Mouse (Mus musculus) lung, embryonic 16.5 days (tissue): ENCODE data around the gene Pkdcc. TPM values are rescaled to one million over a fixed set of nuclear protein-coding genes. Genes with fewer than 3 reads are reported as not detected.
A peak's percentile ranks its signal among the peaks of the same experiment; 100 is the strongest.

Experiments used
- ATAC-seq: fragments of 200-750 bp; cut with Nextera tagmentation; 2 replicates; pipeline ENCODE4 v1.8.0; 2017; ENCODE audit warnings: low read depth, mild to moderate bottlenecking, moderate library complexity
- H3K27ac ChIP-seq: fragments of 300-500 bp; sonication (generic); 2 replicates; pipeline ENCODE4 v1.5.1; 2014; ENCODE audit warnings: mild to moderate bottlenecking, control low read depth, low read length
- H3K27me3 ChIP-seq: fragments of 300-500 bp; sonication (generic); 2 replicates; pipeline ENCODE4 v1.6.1; 2014; ENCODE audit warnings: low read depth, low read length, mixed read lengths; ENCODE audit not compliant: control insufficient read depth, insufficient read depth
- H3K36me3 ChIP-seq: fragments of 300-500 bp; sonication (generic); 2 replicates; pipeline ENCODE4 v1.6.1; 2014; ENCODE audit warnings: low read length; ENCODE audit not compliant: control insufficient read depth, insufficient read depth
- H3K4me1 ChIP-seq: fragments of 300-500 bp; sonication (generic); replicated peaks from 2 replicates; pipeline ENCODE4 v1.6.1; 2014; ENCODE audit warnings: low read length, mixed read lengths; ENCODE audit not compliant: control insufficient read depth, insufficient read depth
- H3K4me2 ChIP-seq: fragments of 300-500 bp; sonication (generic); 2 replicates; pipeline ENCODE4 v1.6.1; 2014; ENCODE audit warnings: low read depth, low read length, control low read depth
- H3K4me3 ChIP-seq: fragments of 300-500 bp; sonication (generic); 2 replicates; pipeline ENCODE4 v1.5.1; 2014; ENCODE audit warnings: mild to moderate bottlenecking, low read length, control low read depth
- H3K9ac ChIP-seq: fragments of 300-500 bp; sonication (generic); 2 replicates; pipeline ENCODE4 v1.6.1; 2014; ENCODE audit warnings: low read length, control low read depth
- H3K9me3 ChIP-seq: fragments of 300-500 bp; sonication (generic); 2 replicates; pipeline ENCODE4 v1.6.1; 2016; ENCODE audit warnings: low read length; ENCODE audit not compliant: control insufficient read depth
- WGBS: fragments of 180-500 bp; shearing (Covaris S2); extraction: QIAGEN DNeasy Blood & Tissue Kit; methylation state at CpG from one replicate; pipeline ENCODE4 v1.1.7; 2014; 5-methylcytosine and 5-hydroxymethylcytosine counted together
- polyA plus RNA-seq: library from polyadenylated mRNA; unstranded; fragments of >200 nt; fragmentation: Nextera tagmentation; extraction: Ambion mirVana; gene quantifications from 2 replicates; pipeline ENCODE4 v1.2.1, GENCODE M21; 2015

Pkdcc gene
- polyA plus RNA-seq, 1 experiment from 2014 or later = 9.2 TPM

DNA sequence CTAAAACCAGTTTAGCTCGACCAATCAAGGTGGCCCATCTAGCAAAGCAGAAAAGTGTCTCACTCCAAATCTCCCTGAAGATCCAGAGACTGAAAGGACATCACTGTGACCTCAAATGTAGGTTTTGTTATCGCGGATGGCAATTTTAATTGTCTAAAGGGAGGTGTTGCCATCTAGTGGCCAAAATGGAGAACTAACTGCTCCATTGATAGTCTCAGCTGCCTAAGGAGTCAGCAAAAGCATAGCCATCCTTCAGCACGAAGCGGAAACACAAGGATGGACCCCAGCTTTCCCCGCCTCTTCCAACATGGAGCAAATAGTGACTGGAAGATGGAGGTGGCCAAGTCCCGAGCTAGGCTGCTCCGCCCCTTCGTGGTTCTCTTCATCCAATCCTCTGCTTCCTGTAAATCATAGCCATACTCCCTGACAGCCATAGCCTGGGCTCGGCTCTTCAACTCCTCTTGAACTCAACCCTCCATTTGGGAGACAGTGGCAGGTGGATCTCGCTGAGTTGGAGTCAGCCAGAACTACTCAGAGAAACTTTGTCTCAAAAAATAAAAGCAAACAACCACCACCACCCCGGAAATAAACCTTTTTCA, 38.1 kb downstream of the Pkdcc start:
- peak; percentile 51; the same call in 1 of the 2 replicates for ATAC-seq
- peaks cover 7% of the 10 kb centered on the region for H3K4me1 ChIP-seq
- WGBS = 21% methylated on average over 12 of the region's 12 CpGs
- no peaks in the 10 kb centered on the region for H3K9me3 ChIP-seq
- no peak overlapping the region for H3K4me2 ChIP-seq
- H3K4me3 ChIP-seq = no peak overlapping the region
- no peak overlapping the region for H3K9ac ChIP-seq
- no peaks in the 10 kb centered on the region; the same call in 1 of the 2 replicates for H3K27me3 ChIP-seq
- no peaks in the 10 kb centered on the region for H3K36me3 ChIP-seq
- H3K27ac ChIP-seq = no peak overlapping the region

- H3K36me3 ChIP-seq = no peaks in the 10 kb centered on the region
- H3K27me3 ChIP-seq = no peaks in the 10 kb centered on the region
- no peaks in the 10 kb centered on the region for H3K9me3 ChIP-seq
- peak overlapping the region; percentile 42 for H3K4me3 ChIP-seq
- 0 out of 2 replicates have a peak, but pooled peaks cover 6% of the 10 kb centered on the region for H3K4me1 ChIP-seq
- peak overlapping the region; percentile 52 for H3K9ac ChIP-seq
- H3K27ac ChIP-seq = 0 out of 2 replicates have a peak overlapping the region, but pooled peaks have one; percentile 26
- WGBS = 41% methylated on average over 23 of the region's 23 CpGs
- peak; percentile 95 for ATAC-seq
- H3K4me2 ChIP-seq = peak overlapping the region; percentile 79
Observed at GRCm38 (mm10) chr17:83267202-83268128, 52.4 kb downstream of the Pkdcc start.

GRCm38 (mm10) chr17:83271509-83271908, 56.4 kb downstream of the Pkdcc start:
- H3K4me2 ChIP-seq = no peak overlapping the region
- H3K27ac ChIP-seq = no peak overlapping the region
- H3K4me1 ChIP-seq = peaks cover 22% of the 10 kb centered on the region
- no peak for ATAC-seq
- no peak overlapping the region for H3K9ac ChIP-seq
- no peaks in the 10 kb centered on the region for H3K9me3 ChIP-seq
- H3K36me3 ChIP-seq = no peaks in the 10 kb centered on the region
- no peaks in the 10 kb centered on the region for H3K27me3 ChIP-seq
- 3% methylated on average over 3 of the region's 3 CpGs for WGBS
- H3K4me3 ChIP-seq = no peak overlapping the region

DNA sequence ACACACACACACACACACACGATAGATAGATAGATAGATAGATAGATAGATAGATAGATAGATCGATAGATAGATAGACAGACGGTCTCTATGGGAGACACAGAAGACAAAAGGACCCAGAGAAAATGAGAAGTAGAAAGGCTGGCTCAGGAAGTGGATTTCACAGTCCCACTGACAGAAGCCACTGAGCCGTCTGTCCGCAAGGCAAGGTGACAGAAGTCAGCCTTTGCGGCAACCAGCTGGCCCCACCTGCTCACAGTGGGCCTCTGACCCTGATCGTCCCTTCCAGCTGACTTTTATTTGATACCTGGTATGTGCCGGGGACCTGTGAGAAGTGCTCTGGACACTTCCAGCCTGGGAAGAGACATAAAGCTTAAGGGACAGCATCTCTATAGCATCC, 57.5 kb downstream of the Pkdcc start:
- no peak for ATAC-seq
- Histone ChIP-seq H3K36me3 (no peaks in the 10 kb centered on the region), H3K27me3 (no peaks in the 10 kb centered on the region), H3K4me1 (peaks cover 30% of the 10 kb centered on the region), H3K9ac (no peak overlapping the region), H3K4me2 (no peak overlapping the region), H3K9me3 (no peaks in the 10 kb centered on the region), H3K4me3 (no peak overlapping the region), H3K27ac (no peak overlapping the region)
- 59% methylated on average over 8 of the region's 8 CpGs for WGBS

- peak overlapping the region; percentile 18 for H3K4me2 ChIP-seq
- 0 out of 2 replicates have a peak overlapping the region, but pooled peaks have one; percentile 22 for H3K9ac ChIP-seq
- no peak overlapping the region for H3K27ac ChIP-seq
- H3K4me1 ChIP-seq = peaks cover 29% of the 10 kb centered on the region
- WGBS = 26% methylated on average over 9 of the region's 9 CpGs
- no peaks in the 10 kb centered on the region for H3K9me3 ChIP-seq
- no peaks in the 10 kb centered on the region for H3K36me3 ChIP-seq
- H3K27me3 ChIP-seq = no peaks in the 10 kb centered on the region
- no peak for ATAC-seq
- H3K4me3 ChIP-seq = no peak overlapping the region
Observed at GRCm38 (mm10) chr17:83273636-83274035, 58.5 kb downstream of the Pkdcc start.

GRCm38 (mm10) chr17:83274101-83274500, 59.0 kb downstream of the Pkdcc start:
- ATAC-seq = no peak
- WGBS = 16% methylated on average over 4 of the region's 4 CpGs
- Histone ChIP-seq H3K4me2 (no peak overlapping the region), H3K27me3 (no peaks in the 10 kb centered on the region), H3K9ac (no peak overlapping the region), H3K36me3 (no peaks in the 10 kb centered on the region), H3K4me3 (no peak overlapping the region), H3K4me1 (peaks cover 29% of the 10 kb centered on the region), H3K27ac (peak overlapping the region; percentile 42; the same call in 1 of the 2 replicates), H3K9me3 (no peaks in the 10 kb centered on the region)

Other genes starting within 250 kb of the Pkdcc start
- 28.4 and 28.6 TPM in 2 replicates for gene Eml4, start 135.6 kb downstream of the Pkdcc start, polyA plus RNA-seq